Mouse (Mus musculus): ENCODE measurements around the gene Prkci. TPM values are rescaled to one million over a fixed set of nuclear protein-coding genes. Genes with fewer than 3 reads are reported as not detected.
A peak's percentile ranks its signal among the peaks of the same experiment; 100 is the strongest.

Gene Prkci
- total RNA-seq, 2 experiments from 2014 or later, result 58.0 to 59.9 TPM

DNA sequence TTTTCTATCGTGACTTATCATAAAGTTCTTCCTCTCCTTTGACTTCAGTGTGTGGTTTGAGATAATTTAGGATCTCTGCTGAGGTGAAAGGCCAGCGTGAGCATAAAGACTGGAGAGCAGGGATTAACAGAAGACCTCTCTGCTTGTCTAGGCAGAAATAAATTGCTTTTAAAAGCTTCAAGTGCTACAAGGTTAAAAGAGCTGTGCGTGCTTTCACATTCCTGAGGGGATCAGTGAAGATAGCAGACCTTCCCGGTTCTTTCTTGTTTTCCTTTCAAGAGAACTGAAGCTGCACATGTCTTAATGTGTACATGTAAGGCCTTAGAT is 1.1 kb downstream of the Prkci start:
- TF ChIP-seq CTCF (IDR thresholded peaks at IDR 0.05), result no peak

DNA sequence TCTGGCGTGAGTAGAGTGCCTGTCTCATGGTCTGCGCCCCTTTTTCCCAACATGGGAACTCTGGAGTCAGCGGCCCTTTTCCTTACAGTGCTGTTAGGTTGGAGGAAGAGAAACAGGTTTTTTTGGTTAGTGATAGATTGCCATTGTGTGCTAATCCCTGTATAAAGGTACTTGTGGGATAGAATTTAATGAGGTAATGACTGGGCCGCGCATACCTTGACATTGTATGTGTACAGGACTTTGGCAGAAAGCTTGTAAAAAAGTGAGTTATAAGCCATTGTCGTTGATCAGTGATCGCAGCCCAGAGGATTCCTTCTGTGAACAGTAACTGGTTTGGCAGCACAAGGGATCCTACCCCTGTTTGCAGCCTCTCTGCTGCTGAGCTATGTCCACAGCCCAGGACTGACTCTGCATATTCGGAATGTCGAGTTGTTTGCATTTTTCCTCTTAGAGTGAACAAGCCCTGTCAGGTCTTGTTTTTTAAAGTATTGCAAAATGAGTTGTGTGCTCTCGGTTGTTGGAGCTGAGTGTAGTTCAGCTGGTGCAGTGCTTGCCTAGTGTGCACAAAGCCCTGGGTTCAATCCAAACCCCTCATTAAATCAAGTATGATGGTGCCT is 4.0 kb downstream of the Prkci start:
- no peak for TF ChIP-seq CTCF (IDR thresholded peaks at IDR 0.05)
- intact Hi-C loops (cut with DNase I), result no loop called here
- DNase-seq (ENCODE audit: extremely low spot score in 1 of 2, low spot score in 2 of 2), result no peak
- Histone ChIP-seq H3K27ac (no peak overlapping the region), H3K4me3 (no peak overlapping the region)

More for the DNA sequence above, 1.1 kb downstream of the Prkci start:
- Histone ChIP-seq H3K27ac (no peak overlapping the region), H3K4me3 (peak overlapping the region; percentile 84)
- intact Hi-C loops (cut with DNase I), result loop anchor here (2.0 kb wide), 1 partner anchor 394 kb away; the partner anchor contains the start of gene Mynn
- no peak for DNase-seq (ENCODE audit: extremely low spot score in 1 of 2, low spot score in 2 of 2)

DNA sequence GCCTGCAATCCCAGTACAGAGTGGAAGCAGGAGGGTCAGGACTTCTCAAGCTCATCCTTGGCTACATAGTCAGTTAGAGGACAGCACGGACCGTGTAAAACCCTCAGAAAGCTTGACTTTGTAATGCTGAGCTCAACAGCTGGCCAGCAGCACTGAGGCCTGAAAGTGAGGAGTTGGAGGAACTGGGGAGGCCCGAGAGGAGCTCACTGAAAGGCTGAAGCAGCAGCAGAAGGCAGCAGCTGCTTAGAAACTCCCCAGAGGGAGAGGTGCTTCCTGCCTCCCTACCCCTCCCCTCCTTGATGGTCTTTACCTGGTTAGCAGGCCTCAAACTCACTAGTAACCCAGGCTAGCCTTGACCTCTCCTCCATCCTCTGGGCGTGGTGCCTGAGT is 4.5 kb downstream of the Prkci start:
- TF ChIP-seq CTCF (IDR thresholded peaks at IDR 0.05), result no peak
- Histone ChIP-seq H3K27ac (no peak overlapping the region), H3K4me3 (no peak overlapping the region)
- DNase-seq (ENCODE audit: extremely low spot score in 1 of 2, low spot score in 2 of 2), result no peak
- intact Hi-C loops (cut with DNase I), result no loop called here

DNA sequence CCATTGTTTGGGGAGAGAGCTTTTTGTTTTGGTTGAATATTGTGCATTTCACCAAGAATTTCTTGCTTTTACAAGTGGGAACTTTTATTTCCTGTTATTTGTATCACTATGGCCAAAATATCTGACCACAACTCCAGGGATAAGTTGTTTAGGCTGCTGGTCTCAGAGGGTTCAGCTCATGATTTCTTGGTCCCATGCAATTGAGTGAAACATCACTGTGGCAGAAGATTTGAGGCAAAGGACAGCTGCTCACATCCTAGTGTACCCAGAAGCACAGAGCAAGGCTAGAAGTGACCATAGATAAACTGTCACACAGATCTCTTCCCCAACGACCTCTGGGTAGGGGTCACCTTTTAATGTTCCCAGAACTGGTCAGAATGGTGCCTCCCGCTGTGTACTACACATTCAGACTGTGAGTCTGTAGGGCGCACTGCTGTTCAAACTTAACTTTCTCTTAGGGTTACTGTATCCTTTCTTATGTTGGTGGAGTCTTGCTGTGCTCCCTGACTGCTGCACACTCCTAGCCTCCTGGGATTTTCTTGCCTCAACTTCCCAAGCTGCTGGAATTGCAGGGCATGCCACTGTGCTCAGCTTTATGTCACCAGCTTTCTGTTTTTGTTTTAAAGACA is 5.6 kb downstream of the Prkci start:
- Histone ChIP-seq H3K27ac (no peak overlapping the region), H3K4me3 (no peak overlapping the region)
- DNase-seq (ENCODE audit: extremely low spot score in 1 of 2, low spot score in 2 of 2), result no peak
- intact Hi-C loops (cut with DNase I), result no loop called here
- TF ChIP-seq CTCF (IDR thresholded peaks at IDR 0.05), result no peak

DNA sequence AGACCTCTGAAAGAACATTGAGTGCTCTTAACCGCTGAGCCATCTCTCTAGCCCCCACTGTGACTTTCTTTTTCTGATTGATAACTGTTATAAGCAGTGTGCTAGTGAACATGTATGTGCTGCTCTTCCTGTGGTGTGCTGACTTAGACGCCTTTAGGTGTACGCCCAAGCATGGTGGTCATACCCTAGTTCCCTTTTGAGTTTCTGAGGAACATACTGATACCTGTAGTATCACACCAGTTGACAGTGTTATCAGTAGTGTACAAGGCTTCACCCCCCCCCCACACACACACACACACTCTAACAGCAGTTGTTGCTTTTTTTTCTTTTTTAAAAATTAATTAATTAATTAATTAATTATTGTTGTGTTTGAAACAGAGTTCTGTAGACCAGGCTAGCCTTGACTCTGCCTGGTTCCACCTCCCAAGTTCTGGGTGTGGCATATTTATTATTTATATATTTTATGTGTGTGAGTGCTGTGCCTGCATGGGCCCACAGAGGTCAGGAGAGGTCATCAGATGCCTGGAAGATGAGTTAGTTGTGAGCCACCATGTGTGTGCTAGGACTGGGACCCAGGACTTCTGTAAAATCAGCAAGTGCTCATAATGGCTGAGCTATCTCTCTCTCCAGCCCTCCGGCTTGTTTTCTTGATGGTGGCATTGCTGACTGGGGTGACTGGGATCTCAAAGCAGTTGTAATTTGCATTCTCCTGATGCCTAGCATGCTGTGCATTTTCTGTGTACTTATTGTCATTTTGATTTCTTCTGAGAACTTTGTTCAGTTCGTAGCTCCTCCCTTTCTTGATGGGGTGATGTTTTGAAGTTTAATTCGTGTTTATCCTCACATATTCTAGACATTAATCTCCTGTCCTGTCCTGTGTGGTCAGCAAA is 9.0 kb downstream of the Prkci start:
- no peak for DNase-seq (ENCODE audit: extremely low spot score in 1 of 2, low spot score in 2 of 2)
- no peak overlapping the region for H3K4me3 ChIP-seq
- no peak overlapping the region for H3K27ac ChIP-seq
- intact Hi-C loops (cut with DNase I), result no loop called here
- no peak for TF ChIP-seq CTCF (IDR thresholded peaks at IDR 0.05)

DNA sequence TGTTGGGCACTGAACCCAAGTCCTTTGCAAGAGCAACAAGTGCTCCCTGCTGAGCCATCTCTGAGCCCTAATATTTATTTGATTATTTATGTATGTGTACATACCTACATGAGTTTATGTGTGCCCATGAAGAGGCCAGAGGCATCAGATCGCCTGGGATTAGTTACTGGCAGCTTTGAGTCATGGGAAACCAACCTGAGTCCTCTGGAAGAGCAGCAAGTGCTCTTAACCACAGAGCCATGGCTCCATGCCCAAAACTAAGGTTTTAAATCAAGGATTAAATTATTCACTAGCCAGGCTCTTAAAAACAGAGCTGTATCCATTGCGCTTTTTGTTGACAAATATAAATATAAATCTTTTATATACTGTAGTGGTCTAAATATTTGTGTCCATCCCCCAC is 18.8 kb downstream of the Prkci start:
- DNase-seq (ENCODE audit: extremely low spot score in 1 of 2, low spot score in 2 of 2), result no peak
- intact Hi-C loops (cut with DNase I), result no loop called here
- H3K4me3 ChIP-seq, result no peak overlapping the region
- TF ChIP-seq CTCF (IDR thresholded peaks at IDR 0.05), result no peak
- no peak overlapping the region for H3K27ac ChIP-seq

DNA sequence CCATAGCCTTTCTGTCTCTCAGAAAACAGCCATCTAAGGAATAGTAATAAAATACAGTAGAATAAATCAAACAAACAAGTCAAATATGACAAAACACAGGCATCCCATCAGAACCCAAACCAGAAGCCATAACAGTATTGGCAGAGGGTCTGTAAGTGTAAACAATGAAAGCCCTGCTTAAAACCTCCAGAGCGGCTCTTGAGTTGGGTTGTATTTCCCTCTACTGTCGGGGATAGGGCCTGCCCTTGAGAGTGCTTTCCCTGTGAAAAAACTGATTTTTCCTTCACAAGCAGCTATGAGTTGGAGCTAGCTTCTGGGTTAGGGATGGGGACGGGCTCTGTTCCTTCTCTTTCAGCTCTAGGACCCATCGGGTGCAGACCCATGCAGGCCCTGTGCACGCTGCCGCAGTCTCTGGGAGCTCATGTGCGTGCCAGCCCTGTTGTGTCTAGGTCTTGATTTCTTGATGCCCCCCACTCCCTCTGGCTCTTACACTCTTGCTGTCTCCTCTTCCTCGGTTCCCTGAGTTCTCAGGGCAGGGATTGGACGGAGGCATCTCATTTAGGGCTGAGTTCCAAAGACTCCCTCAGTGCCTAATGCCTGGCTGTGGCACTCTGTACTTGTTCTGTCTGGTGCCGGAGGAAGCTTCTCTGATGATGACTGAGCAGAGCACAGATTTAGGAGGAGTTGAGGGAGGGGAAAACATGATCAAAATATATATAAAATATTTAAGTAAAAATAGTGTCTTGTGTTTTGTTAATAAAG is 20.3 kb downstream of the Prkci start:
- DNase-seq (ENCODE audit: extremely low spot score in 1 of 2, low spot score in 2 of 2), result no peak
- intact Hi-C loops (cut with DNase I), result no loop called here
- Histone ChIP-seq H3K27ac (no peak overlapping the region), H3K4me3 (no peak overlapping the region)
- no peak for TF ChIP-seq CTCF (IDR thresholded peaks at IDR 0.05)

DNA sequence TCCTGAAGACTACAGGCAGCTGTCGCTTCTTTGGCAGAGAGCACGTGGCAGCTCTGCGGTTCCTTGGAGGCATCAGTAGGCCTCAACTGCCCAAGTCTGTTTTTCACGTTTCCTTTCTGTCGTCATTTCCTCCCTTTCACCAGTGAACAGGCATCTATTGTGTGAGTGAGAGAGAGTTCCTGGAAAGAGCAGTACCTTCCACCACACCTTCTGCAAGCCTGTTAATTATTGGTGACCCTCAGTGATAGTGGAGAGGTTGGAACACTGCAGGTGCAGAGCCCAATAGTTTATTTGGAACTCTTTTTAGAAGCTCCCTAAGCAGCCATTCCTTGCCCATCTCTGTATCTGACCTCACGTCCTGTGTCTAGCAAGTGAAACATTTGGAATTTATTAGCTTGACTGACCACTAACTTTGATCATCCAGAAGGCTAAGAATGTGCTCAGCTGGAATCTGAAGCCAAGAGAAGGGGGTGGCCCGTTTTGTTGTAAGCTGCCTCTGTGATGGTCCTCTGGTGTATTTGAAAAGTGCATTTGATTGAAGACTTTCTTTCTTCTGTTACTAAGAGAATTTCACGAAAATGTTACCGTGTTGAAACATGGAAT is 21.1 kb downstream of the Prkci start:
- no peak overlapping the region for H3K27ac ChIP-seq
- no peak for TF ChIP-seq CTCF (IDR thresholded peaks at IDR 0.05)
- no peak for DNase-seq (ENCODE audit: extremely low spot score in 1 of 2, low spot score in 2 of 2)
- H3K4me3 ChIP-seq, result no peak overlapping the region
- intact Hi-C loops (cut with DNase I), result no loop called here

DNA sequence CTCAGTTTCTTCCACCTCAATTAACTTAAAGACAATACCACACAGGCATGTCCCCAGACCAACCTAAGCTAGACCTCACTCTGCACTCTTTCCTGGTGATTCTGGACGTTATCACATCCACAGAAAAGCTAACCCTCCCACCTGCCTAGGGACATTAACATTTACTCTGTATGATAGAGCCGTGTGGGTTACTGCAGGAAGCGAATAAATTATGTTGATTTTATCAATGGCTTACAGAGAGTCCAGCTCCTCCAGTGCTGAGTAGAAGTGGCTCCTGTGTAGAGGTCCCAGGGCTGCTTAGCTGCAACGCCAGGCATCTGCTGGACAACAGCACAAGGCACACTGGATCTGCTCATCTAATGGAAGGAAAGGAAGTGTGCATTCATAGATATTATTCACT is 22.1 kb downstream of the Prkci start:
- Histone ChIP-seq H3K27ac (no peak overlapping the region), H3K4me3 (no peak overlapping the region)
- no peak for TF ChIP-seq CTCF (IDR thresholded peaks at IDR 0.05)
- DNase-seq (ENCODE audit: extremely low spot score in 1 of 2, low spot score in 2 of 2), result no peak
- intact Hi-C loops (cut with DNase I), result no loop called here

DNA sequence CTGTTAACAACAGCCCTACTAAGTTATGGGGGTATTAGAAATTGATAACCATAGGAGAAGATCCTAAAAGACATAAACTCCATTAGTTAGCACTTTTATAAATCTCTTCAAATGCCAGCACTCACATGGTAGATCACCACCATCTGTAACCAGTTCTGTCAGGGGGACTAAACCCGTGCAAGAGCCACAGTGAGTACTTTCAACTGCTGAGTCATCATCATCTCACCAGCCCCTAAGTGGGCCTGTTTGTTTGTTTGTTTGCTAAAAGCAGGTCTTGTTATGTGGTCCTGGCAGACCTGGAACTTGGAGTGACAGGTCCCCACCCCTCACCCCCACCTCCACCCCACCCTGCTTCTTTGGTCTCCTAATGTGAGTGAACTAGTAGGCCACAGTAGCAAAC is 23.7 kb downstream of the Prkci start:
- no peak for DNase-seq (ENCODE audit: extremely low spot score in 1 of 2, low spot score in 2 of 2)
- intact Hi-C loops (cut with DNase I), result no loop called here
- no peak overlapping the region for H3K4me3 ChIP-seq
- no peak for TF ChIP-seq CTCF (IDR thresholded peaks at IDR 0.05)
- H3K27ac ChIP-seq, result no peak overlapping the region

DNA sequence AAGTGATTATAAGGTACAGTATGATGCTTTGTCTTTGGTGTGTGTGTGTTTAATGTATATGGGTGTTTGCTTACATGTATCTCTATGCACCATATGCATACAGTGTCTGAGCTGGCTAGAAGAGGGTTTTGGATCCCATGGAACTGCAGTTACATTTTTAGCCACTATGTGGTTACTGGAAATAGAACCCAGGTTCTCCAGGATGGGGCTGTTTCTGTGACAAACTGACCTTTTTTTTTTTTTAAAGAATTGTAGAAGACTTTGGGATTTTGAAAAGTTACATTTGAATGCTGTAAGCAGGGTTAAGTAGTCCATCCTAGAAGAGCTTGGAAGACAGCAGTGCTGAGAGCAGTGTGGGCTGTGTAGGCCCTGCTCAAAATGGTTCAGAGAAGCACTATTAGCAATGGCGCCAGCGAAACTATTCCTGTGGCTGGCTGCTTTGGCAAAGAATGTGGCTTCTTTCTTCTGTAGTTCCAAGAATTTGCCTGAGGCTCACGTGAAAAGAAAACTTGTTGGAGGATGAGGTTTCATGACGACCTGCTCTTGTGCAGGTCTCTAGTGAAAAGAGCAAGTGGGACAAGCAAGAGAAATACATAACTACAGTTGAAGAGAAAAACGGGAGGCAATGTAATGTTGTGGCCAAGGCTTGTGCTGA is 24.4 kb downstream of the Prkci start:
- no peak overlapping the region for H3K4me3 ChIP-seq
- intact Hi-C loops (cut with DNase I), result no loop called here
- no peak; the same call in 1 of the 2 replicates for TF ChIP-seq CTCF (IDR thresholded peaks at IDR 0.05)
- no peak for DNase-seq (ENCODE audit: extremely low spot score in 1 of 2, low spot score in 2 of 2)
- H3K27ac ChIP-seq, result no peak overlapping the region
